Mouse (Mus musculus) stomach, embryonic 14.5 days (tissue): ENCODE results near the gene Tra2a. TPM values are rescaled to one million over a fixed set of nuclear protein-coding genes. Genes with fewer than 3 reads are reported as not detected.
"Not testable (repeated sequence)": the region's sequence is repeated elsewhere in the genome, so short reads cannot be mapped to it uniquely, and the experiment has no call there.

ENCODE experiments used
- ATAC-seq: fragments of 200-750 bp; cut with Nextera tagmentation; 2 replicates; pipeline ENCODE4 v1.8.0; 2017; ENCODE audit warnings: low read depth, moderate TSS enrichment; ENCODE audit not compliant: insufficient number of reproducible peaks, insufficient read depth, low FRiP score
- H3K27ac ChIP-seq: fragments of 300-500 bp; sonication (generic); 2 replicates; pipeline ENCODE4 v1.5.1; 2014; ENCODE audit warnings: mild to moderate bottlenecking, low read length, moderate library complexity, mixed read lengths
- H3K27me3 ChIP-seq: fragments of 300-500 bp; sonication (generic); 2 replicates; pipeline ENCODE4 v1.6.1; 2014; ENCODE audit warnings: low read length, control low read depth, mixed read lengths; ENCODE audit not compliant: control insufficient read depth, insufficient read depth
- H3K36me3 ChIP-seq: fragments of 300-500 bp; sonication (generic); 2 replicates; pipeline ENCODE4 v1.6.1; 2014; ENCODE audit warnings: mild to moderate bottlenecking, control low read depth, low read length, moderate library complexity, mixed read lengths; ENCODE audit not compliant: control insufficient read depth, insufficient read depth
- H3K4me1 ChIP-seq: fragments of 300-500 bp; sonication (generic); 2 replicates; pipeline ENCODE4 v1.6.1; 2014; ENCODE audit warnings: low read length, control low read depth, mixed read lengths; ENCODE audit not compliant: control insufficient read depth, insufficient read depth
- H3K4me2 ChIP-seq: fragments of 300-500 bp; sonication (generic); replicated peaks from 2 replicates; pipeline ENCODE4 v1.6.1; 2014; ENCODE audit warnings: low read depth, low read length, control low read depth
- H3K4me3 ChIP-seq: fragments of 300-500 bp; sonication (generic); 2 replicates; pipeline ENCODE4 v1.5.1; 2014; ENCODE audit warnings: low read depth, low read length, control low read depth
- H3K9ac ChIP-seq: fragments of 300-500 bp; sonication (generic); replicated peaks from 2 replicates; pipeline ENCODE4 v1.6.1; 2014; ENCODE audit warnings: low read depth, mild to moderate bottlenecking, control low read depth, low read length, moderate library complexity, mixed read lengths
- H3K9me3 ChIP-seq: fragments of 300-500 bp; sonication (generic); 2 replicates; pipeline ENCODE4 v1.6.1; 2016; ENCODE audit warnings: low read depth, low read length, control low read depth; ENCODE audit not compliant: control insufficient read depth
- WGBS: fragments of 180-500 bp; shearing (Covaris S2); extraction: QIAGEN DNeasy Blood & Tissue Kit; methylation state at CpG from one replicate; pipeline ENCODE4 v1.1.7; 2014; 5-methylcytosine and 5-hydroxymethylcytosine counted together
- polyA plus RNA-seq: library from polyadenylated mRNA; unstranded; fragments of >200 nt; fragmentation: Nextera tagmentation; extraction: Ambion mirVana; gene quantifications from 2 replicates; pipeline ENCODE4 v1.2.1, GENCODE M21; 2014

Gene Tra2a
- polyA plus RNA-seq, 1 experiment from 2014 or later, result 65.1 TPM

GRCm38 (mm10) chr6:49269923-49270322 lies 6.1 kb upstream of the Tra2a start:
- H3K36me3 ChIP-seq, result no peaks in the 10 kb centered on the region
- no peak overlapping the region for H3K9ac ChIP-seq
- H3K4me2 ChIP-seq, result no peak overlapping the region
- no peaks in the 10 kb centered on the region for H3K9me3 ChIP-seq
- H3K27me3 ChIP-seq, result no peaks in the 10 kb centered on the region
- WGBS, result 59% methylated on average over 11 of the region's 11 CpGs
- ATAC-seq, result no peak
- no peak overlapping the region for H3K4me3 ChIP-seq
- no peaks in the 10 kb centered on the region for H3K4me1 ChIP-seq
- no peak overlapping the region for H3K27ac ChIP-seq

DNA sequence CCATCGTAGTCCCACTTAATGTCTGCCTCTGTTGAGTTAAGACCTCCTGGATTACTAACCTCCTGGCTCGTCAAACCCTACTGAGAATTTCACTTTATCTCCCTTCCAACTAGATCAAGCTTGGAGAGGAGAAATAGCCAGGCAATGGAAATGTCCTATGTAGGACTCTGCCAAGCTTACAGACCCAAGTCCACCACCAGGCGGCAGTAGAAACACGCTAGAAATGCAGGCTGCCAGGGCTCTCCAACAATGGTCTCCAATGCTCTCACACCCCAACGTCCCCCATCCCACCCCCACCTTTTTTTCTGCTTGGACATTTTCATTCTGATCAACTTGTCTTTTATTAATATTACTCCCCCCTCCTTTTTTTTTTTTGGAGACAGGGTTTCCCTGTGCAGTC lies 5.4 kb upstream of the Tra2a start:
- no peak overlapping the region for H3K9ac ChIP-seq
- H3K27ac ChIP-seq, result no peak overlapping the region
- no peak for ATAC-seq
- no peaks in the 10 kb centered on the region for H3K27me3 ChIP-seq
- H3K4me2 ChIP-seq, result no peak overlapping the region
- no peaks in the 10 kb centered on the region for H3K9me3 ChIP-seq
- H3K36me3 ChIP-seq, result no peaks in the 10 kb centered on the region
- no peaks in the 10 kb centered on the region for H3K4me1 ChIP-seq
- H3K4me3 ChIP-seq, result no peak overlapping the region
- WGBS, result 23% methylated on average over 5 of the region's 5 CpGs

DNA sequence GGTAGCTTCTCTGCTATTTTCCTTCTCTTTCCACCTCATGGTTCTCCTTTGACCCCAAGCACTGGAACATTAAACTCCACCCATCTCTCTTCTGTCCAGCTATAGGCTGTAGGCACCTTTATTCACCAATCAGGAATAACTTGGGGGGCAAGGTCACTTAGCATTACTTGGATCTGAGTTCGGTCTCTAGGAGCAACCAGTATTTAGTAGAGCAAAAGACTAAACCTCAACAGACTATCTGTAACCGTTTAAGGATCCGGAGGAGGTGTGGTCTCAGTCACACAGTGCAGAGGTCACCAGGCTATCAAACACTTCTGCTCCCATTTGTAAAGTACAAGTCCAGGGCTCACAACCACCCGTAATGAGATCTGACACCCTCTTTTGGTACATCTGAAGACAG lies 3.9 kb upstream of the Tra2a start:
- no peak overlapping the region for H3K9ac ChIP-seq
- H3K36me3 ChIP-seq, result no peaks in the 10 kb centered on the region
- H3K27ac ChIP-seq, result no peak overlapping the region
- no peak overlapping the region for H3K4me3 ChIP-seq
- ATAC-seq, result no peak
- no peaks in the 10 kb centered on the region for H3K9me3 ChIP-seq
- no peaks in the 10 kb centered on the region for H3K4me1 ChIP-seq
- H3K4me2 ChIP-seq, result no peak overlapping the region
- H3K27me3 ChIP-seq, result no peaks in the 10 kb centered on the region
- WGBS, result 49% methylated on average over 4 of the region's 4 CpGs

GRCm38 (mm10) chr6:49265207-49265606 lies 1.4 kb upstream of the Tra2a start:
- not testable (repeated sequence) for H3K9me3 ChIP-seq, ATAC-seq, H3K27me3 ChIP-seq, H3K27ac ChIP-seq, H3K36me3 ChIP-seq, H3K9ac ChIP-seq, H3K4me2 ChIP-seq, H3K4me3 ChIP-seq
- 100% methylated on average over 1 of the region's 1 CpGs for WGBS
- H3K4me1 ChIP-seq, result peaks cover 16% of the 10 kb centered on the region

- H3K27ac ChIP-seq, H3K27me3 ChIP-seq, H3K9ac ChIP-seq, ATAC-seq, H3K9me3 ChIP-seq, H3K36me3 ChIP-seq: not testable (repeated sequence)
- Histone ChIP-seq H3K4me2 (peak overlapping the region; percentile 33; the same call in 1 of the 2 replicates), H3K4me1 (peaks cover 22% of the 10 kb centered on the region), H3K4me3 (0 out of 2 replicates have a peak overlapping the region, but pooled peaks have one; percentile 100)
- 91% methylated on average over 7 of the region's 7 CpGs for WGBS
Measured at GRCm38 (mm10) chr6:49264446-49264845, 613 bp upstream of the Tra2a start.

DNA sequence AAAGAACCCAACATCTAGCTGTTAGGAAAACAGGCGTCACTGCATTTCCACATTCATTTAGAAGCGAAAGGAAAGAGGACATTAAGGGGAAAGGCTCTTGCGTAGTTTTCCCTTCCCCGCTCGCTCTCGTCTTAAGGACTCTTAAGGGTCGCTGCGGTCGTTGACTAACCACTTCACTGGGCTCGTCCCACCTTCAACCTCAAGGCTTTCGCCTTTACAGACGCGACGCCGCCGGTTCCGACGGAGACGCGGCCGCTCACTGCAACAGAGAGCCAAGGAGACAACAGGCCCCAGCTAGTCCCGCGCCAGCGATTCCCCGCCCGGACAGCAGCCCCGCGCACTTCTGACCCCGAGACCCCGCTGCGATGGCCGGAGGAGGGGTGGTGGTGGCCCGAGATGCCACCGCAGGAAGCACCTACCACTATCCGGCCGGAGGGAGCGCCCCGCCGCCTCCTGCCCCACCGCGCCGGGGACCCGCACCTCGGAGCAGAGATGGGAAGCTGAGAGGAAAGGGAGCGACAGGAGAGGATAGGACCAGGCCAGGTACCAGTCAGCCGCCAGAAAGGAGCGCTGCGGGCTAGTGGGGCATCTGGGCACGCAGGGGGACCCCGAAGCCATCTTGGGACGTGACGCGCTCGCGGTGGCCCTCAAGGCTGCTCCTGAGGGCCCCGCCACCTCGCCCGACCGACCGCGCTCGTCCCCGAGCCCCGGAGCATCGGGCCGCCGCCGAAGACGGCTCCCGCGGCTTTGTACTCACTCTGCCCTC lies 569 bp downstream of the Tra2a start:
- Histone ChIP-seq H3K4me1 (peaks cover 28% of the 10 kb centered on the region), H3K36me3 (no peaks in the 10 kb centered on the region), H3K4me3 (peak overlapping the region; percentile 100), H3K27ac (peak overlapping the region; percentile 98), H3K27me3 (no peaks in the 10 kb centered on the region), H3K4me2 (peak overlapping the region; percentile 68), H3K9me3 (no peaks in the 10 kb centered on the region), H3K9ac (peak overlapping the region; percentile 99)
- ATAC-seq, result peak; percentile 73
- under 1% methylated on average over 71 of the region's 71 CpGs for WGBS

GRCm38 (mm10) chr6:49262421-49262820 lies 1.4 kb downstream of the Tra2a start:
- H3K9ac ChIP-seq, result peak overlapping the region; percentile 99
- H3K27me3 ChIP-seq, result no peaks in the 10 kb centered on the region
- H3K4me3 ChIP-seq, result peak overlapping the region; percentile 100
- peak overlapping the region; percentile 68 for H3K4me2 ChIP-seq
- H3K27ac ChIP-seq, result no peak overlapping the region; the same call in 1 of the 2 replicates
- ATAC-seq, result no peak
- peaks cover 28% of the 10 kb centered on the region for H3K4me1 ChIP-seq
- no peaks in the 10 kb centered on the region for H3K36me3 ChIP-seq
- H3K9me3 ChIP-seq, result no peaks in the 10 kb centered on the region
- 0% methylated on average over 9 of the region's 9 CpGs for WGBS

GRCm38 (mm10) chr6:49259711-49260110 lies 4.1 kb downstream of the Tra2a start:
- no peak overlapping the region for H3K4me3 ChIP-seq
- no peak overlapping the region for H3K27ac ChIP-seq
- 38% methylated on average over 5 of the region's 5 CpGs for WGBS
- ATAC-seq, result no peak
- no peaks in the 10 kb centered on the region for H3K27me3 ChIP-seq
- no peak overlapping the region for H3K9ac ChIP-seq
- no peak overlapping the region for H3K4me2 ChIP-seq
- H3K9me3 ChIP-seq, result no peaks in the 10 kb centered on the region
- H3K36me3 ChIP-seq, result no peaks in the 10 kb centered on the region
- peaks cover 28% of the 10 kb centered on the region for H3K4me1 ChIP-seq

- Histone ChIP-seq H3K36me3 (no peaks in the 10 kb centered on the region), H3K27ac (no peak overlapping the region), H3K4me2 (no peak overlapping the region), H3K9ac (no peak overlapping the region), H3K27me3 (no peaks in the 10 kb centered on the region), H3K4me3 (no peak overlapping the region), H3K9me3 (no peaks in the 10 kb centered on the region), H3K4me1 (peaks cover 28% of the 10 kb centered on the region)
- ATAC-seq, result no peak
- WGBS, result 77% methylated on average over 2 of the region's 2 CpGs
Measured at GRCm38 (mm10) chr6:49257880-49258279, 6.0 kb downstream of the Tra2a start.
